Mouse (Mus musculus): Measurements from ENCODE around the gene Cbl.
"Not testable (repeated sequence)": the region's sequence is repeated elsewhere in the genome, so short reads cannot be mapped to it uniquely, and the experiment has no call there.

The Cbl gene

DNA sequence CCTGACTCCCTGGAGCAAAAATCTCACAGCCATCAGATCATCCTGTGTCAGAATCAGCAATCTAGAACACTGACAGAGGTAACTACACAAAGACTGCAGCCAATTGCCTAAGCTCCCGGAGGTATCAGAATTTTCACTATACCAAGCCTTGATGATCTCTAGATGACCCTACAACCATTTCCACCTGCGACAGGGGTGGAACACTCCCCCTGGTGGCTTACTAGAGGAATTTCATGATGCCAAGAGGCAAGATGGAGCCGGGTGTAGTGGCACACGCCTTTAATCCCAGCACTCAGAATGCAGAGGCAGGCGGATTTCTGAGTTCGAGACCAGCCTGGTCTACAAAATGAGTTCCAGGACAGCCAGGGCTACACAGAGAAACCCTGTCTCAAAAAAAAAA is 109.5 kb downstream of the Cbl start:
- in situ Hi-C loops (cut with MboI; ENCODE audit: low pct_unique_long_range_greater_than_20kb in 1 of 2, low sequenced_read_pairs in 2 of 2, unreplicated experiment in 1 of 2): no loop called here

DNA sequence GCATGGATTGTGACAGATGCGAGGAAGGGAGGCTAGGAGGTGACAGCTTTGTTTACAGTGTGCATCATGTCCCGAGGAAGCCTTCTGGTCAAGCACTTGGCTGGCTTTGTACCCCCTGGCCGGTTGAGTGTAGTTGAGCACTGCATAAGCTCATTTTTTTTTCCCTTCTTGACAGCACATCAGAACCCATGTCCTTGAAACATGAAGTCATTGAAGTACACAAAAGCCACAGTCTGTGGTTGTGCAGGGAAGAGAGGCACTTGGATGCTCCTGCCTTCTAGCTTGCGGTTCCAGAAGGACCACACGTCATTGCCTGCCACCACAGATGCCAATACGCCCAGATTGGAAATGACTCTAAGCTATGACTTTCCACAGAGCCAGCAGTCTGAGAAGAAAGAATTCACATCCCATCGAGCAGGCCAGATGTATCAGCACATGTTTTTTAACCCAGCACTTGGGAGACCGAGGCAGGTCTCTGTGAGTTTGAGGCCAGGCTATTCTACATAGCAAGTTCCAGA is 113.8 kb downstream of the Cbl start:
- in situ Hi-C loops (cut with MboI; ENCODE audit: low pct_unique_long_range_greater_than_20kb in 1 of 2, low sequenced_read_pairs in 2 of 2, unreplicated experiment in 1 of 2): no loop called here

DNA sequence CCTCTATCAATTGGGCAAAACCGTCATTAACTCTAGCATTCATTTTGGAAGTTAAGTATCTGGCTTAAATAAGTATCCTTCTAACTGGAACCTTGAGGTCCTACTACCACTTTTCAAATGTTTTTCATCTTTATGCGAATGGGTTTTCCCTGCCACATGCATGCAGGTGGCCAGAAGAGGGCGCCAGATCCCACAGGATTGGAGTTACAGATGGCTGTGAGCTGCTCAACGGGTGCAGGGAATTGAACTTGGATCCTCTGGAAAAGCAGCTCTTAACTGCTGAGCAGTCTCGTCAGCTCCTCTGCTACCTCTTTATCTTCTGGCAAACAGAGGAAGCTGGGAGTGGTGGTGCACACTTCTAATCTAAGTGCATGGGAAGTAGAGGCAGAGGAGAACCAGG is 114.8 kb downstream of the Cbl start:
- in situ Hi-C loops (cut with MboI; ENCODE audit: low pct_unique_long_range_greater_than_20kb in 1 of 2, low sequenced_read_pairs in 2 of 2, unreplicated experiment in 1 of 2): no loop called here

DNA sequence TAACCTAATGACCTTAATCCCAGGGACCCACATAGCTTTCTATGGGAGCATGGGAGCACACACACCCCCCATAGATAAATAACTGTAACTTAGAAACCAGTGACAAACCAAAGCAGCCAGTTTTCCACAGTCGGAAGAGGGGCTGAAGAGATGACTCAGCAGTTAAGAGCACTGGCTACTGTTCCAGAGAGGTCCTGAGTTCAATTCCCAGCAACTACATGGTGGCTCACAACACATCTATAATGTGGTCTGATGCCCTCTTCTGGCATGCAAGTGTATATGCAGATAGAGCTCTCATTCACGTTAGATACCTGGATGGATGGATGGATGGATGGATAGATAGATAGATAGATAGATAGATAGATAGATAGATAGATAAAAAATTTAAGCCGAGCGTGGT is 117.7 kb downstream of the Cbl start:
- in situ Hi-C loops (cut with MboI; ENCODE audit: low pct_unique_long_range_greater_than_20kb in 1 of 2, low sequenced_read_pairs in 2 of 2, unreplicated experiment in 1 of 2): no loop called here

DNA sequence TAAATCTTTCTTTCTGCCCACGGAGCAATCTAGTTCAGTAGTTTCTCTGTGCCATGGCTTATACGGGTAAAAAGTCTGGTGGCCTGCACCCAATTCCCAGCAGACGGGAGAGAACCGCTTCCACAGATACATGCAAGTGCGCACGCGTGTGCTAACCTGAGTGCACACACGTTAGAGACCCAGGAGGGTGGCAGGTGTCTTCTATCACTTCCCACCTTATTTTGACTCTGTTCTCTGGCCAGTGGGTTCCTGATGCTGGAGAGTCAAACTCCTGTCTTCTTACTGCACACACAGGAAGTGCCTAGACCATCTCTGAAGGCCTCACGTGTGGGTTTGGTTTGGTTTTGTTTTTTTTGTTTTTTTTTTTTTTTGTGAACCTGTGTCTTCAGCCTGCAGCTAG is 118.2 kb downstream of the Cbl start:
- in situ Hi-C loops (cut with MboI; ENCODE audit: low pct_unique_long_range_greater_than_20kb in 1 of 2, low sequenced_read_pairs in 2 of 2, unreplicated experiment in 1 of 2): no loop called here

DNA sequence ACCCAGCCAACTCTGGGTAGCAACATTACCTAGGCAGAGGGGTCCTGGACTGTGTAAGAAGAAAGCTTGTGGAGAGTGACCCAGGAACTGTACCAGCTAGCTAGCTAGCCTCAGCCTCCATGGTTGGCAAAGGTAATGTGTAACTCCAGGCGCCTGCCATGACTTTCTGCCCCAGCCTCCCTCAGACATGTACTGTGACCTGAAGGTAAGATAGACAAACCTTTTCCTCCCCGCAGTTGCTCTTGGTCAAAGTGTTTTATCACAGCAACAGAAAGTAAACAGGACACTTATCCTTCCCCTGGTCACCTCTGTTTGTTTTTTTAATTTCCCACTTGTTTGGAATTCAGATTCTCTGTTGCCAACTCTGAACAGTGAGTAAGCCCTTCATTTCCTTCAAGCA is 119.4 kb downstream of the Cbl start:
- in situ Hi-C loops (cut with MboI; ENCODE audit: low pct_unique_long_range_greater_than_20kb in 1 of 2, low sequenced_read_pairs in 2 of 2, unreplicated experiment in 1 of 2): no loop called here

DNA sequence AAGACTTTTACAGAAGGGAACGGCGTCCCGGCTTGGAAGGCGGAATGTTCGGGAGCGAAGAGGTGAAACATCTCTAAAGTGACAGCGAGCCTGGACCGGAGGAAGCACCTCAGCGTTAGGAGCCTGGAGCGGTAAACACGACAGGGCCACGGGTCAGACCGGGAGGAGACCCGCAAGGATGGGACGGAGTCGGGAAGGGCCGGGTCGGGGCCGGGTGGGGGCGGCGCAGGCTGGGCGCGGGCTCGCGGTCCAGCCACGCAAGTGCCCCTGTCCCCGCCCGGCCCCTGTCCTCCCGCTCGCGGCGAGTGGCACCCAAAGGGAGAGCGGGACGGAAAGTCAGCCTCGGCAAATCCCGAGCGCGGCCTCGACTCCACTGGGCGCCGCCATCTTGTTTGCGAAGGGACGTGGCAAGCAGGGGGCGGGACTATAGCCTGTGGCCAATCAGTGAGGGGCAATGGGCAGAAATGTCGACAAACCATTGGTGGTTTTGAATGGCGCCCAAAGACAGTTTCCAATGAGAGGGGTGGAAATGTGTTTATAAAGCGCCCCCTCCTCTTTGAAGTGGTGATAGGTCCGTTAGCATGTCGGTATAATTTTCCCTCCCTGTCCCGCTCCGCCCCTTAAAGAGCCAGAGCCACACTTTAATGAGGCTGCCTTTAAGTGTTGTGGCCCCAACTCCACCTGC is 120.6 kb downstream of the Cbl start, which contains the start of the genes Gm49380 and Rnf26:
Gene Gm49380, minus strand, starts transcription at position 396 of the 685 bp plus-strand sequence.
Gene Rnf26, minus strand, starts transcription at position 413 of the 685 bp plus-strand sequence.
- in situ Hi-C loops (cut with MboI; ENCODE audit: low pct_unique_long_range_greater_than_20kb in 1 of 2, low sequenced_read_pairs in 2 of 2, unreplicated experiment in 1 of 2): no loop called here

DNA sequence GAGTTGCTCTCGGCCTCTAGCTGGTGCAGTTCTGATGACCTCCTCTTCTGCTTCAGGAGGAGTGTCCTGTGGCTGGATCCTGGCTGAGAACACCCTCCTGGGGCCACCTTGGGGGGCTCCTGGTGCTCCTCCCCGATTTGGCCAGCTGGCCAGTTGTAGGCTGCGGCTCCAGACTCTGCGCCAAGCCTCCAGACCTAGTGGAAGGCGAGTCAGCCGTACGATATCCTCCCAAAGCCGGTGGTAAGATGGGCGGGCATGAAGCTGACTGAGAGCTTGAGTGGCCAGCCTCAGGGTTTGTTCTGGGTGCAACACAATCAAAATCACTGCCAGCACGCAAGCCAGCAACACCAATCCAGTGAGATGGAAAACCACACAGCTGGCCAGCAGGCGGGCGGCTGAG is 121.9 kb downstream of the Cbl start:
- in situ Hi-C loops (cut with MboI; ENCODE audit: low pct_unique_long_range_greater_than_20kb in 1 of 2, low sequenced_read_pairs in 2 of 2, unreplicated experiment in 1 of 2): not testable (repeated sequence)

DNA sequence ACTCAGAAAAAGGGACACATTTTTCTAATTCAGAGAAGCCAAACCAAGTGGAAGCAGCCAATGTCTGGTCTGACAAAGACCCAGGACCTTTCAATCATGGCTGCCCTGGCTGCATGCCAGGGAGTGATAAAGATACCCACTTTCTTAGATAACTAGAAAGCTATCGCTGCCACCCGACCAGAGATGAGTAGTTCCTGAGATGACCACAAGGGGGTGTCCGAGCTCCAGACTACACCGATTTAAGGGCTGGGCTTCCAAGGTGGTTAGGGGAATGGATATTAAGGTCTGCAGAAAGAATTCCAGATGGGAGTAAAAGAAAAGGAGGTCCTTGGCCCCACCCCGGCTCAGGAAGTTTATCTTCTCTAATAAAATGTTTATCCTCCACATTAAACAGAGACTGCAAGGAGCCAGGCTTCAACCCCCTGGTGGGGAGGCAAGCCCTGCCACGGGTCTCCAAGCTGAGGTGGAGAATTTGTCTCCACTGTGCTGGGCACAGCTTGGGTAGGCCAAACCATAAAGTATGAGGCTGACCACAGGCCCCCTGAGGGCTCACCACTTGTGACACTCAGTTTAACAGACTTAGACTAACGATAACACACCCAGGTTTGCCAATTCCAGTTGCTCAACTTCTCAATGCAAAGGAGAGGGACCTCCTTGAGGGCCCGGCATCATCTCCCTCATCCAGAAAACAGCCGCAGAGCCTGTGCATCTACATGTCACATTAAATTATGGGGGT is 124.3 kb downstream of the Cbl start:
- in situ Hi-C loops (cut with MboI; ENCODE audit: low pct_unique_long_range_greater_than_20kb in 1 of 2, low sequenced_read_pairs in 2 of 2, unreplicated experiment in 1 of 2): no loop called here

DNA sequence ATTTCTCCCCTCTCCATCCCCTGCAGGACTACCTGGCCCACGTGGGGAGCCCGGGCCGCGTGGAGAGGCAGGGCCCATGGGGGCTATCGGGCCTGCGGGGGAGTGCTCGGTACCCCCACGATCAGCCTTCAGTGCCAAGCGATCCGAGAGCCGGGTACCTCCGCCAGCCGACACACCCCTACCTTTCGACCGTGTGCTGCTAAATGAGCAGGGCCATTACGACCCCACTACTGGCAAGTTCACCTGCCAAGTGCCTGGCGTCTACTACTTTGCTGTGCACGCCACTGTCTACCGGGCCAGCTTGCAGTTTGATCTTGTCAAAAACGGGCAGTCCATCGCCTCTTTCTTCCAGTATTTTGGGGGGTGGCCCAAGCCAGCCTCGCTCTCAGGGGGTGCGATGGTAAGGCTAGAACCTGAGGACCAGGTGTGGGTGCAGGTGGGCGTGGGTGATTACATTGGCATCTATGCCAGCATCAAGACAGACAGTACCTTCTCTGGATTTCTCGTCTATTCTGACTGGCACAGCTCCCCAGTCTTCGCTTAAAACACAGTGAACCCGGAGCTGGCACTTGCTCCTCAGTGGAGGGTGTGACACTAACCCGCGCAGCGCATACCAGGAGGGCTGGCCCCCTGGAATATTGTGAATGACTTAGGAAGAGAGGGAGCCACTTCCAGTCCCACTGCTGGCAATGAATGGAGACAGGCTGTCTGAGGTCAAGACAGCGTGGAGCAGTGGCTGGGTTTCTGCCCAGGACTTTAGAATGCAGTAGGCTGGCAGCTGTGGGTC is 125.4 kb downstream of the Cbl start:
- in situ Hi-C loops (cut with MboI; ENCODE audit: low pct_unique_long_range_greater_than_20kb in 1 of 2, low sequenced_read_pairs in 2 of 2, unreplicated experiment in 1 of 2): no loop called here

DNA sequence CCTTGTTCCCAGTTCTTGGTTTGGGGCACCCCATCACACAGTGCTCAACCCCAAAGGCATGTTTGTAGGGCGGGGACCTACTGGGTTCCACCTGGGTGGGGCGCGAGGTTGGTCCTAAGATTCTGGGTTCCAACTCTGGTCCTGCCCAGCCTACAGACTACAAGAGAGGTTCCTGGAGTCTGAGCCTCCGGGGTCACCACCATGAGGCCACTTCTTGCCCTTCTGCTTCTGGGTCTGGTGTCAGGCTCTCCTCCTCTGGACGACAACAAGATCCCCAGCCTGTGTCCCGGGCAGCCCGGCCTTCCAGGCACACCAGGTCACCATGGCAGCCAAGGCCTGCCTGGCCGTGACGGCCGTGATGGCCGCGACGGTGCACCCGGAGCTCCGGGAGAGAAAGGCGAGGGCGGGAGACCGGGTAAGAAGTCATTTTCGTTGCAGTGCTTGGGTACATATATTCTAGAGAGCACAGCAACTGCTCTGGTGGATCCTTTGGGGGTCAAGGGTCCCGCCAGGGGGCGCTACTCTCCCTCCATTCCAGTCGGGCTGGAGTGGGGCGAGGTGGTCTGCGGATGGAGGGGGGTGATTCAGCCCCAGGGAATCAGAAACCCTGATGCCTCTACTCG is 126.2 kb downstream of the Cbl start:
- in situ Hi-C loops (cut with MboI; ENCODE audit: low pct_unique_long_range_greater_than_20kb in 1 of 2, low sequenced_read_pairs in 2 of 2, unreplicated experiment in 1 of 2): no loop called here

DNA sequence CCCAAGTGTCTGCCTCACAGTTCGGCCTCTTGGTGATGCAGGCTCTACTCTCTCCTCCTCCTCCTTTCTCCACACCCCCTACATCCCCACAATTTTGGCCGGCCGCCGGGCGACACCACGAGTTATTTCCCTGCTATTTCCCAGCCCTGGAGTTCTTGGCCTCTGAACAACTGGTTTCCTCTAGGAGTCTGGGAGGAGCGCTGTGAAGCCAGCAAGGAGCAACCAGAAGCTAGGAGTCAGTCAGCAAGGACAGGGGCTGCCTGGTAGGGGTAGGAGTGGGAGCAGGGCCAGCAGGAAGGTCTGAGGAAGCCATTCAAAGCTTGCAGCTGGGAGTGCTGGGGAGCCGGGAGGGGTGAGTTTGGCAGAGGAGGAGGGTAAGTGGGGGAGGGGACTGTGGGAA is 126.7 kb downstream of the Cbl start, which contains the start of gene C1qtnf5:
Gene C1qtnf5, plus strand, starts transcription at position 136 of the 400 bp plus-strand sequence.
- in situ Hi-C loops (cut with MboI; ENCODE audit: low pct_unique_long_range_greater_than_20kb in 1 of 2, low sequenced_read_pairs in 2 of 2, unreplicated experiment in 1 of 2): no loop called here

DNA sequence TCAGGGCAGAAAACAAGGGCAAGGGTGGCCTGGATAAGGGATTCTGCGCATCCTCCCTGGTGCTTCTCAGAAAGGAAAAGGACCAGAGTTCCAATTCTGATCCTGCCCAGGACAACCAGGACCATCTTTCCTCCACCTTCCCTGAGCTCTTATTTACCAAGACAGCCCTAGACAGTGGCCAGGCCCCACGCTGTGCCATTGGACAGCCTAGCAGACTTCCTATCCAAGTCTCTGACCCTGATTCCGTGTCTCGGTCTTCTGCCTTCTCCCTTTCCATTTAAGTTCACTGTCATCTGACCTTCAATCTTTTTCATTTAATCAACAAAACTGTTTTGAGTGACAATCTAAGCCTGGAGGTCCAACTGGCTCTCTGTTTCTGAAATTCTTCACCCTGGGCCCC is 127.3 kb downstream of the Cbl start:
- in situ Hi-C loops (cut with MboI; ENCODE audit: low pct_unique_long_range_greater_than_20kb in 1 of 2, low sequenced_read_pairs in 2 of 2, unreplicated experiment in 1 of 2): no loop called here

DNA sequence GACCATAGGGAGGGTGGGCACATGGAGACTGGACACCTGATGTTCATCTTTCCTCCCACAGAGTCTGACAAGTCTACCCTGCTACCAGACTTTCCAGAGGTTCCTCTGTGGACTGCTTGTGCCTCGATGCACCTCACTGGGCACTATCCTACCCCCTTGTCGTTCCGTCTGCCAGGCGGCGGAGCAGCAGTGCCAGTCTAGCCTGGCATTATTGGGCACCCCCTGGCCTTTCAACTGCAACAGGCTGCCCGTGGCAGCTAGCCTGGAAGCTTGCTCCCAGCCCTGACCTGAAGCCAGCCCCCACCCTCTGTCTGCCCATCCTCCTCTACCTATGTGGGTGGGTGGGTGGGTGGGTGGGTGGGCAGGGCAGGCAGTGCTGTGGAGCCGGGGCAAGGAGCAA is 127.7 kb downstream of the Cbl start:
- in situ Hi-C loops (cut with MboI; ENCODE audit: low pct_unique_long_range_greater_than_20kb in 1 of 2, low sequenced_read_pairs in 2 of 2, unreplicated experiment in 1 of 2): no loop called here

DNA sequence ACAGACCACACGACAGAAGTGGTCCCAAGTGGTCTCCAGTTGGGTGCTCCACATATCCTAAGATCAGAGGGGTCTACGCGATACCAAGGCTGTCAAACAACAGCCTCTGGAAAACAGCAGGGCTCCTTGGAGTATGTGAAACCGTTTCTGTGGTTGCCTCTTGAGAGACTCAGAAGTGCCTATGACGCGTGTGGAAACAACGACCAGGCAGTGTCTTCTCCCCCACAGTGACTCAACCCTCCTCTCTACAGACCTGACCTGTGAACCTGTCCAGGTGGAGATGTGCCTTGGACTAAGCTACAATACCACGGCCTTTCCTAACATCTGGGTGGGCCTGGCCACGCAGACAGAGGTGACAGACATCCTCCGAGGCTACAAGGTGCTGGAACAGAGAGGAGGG is 128.1 kb downstream of the Cbl start:
- in situ Hi-C loops (cut with MboI; ENCODE audit: low pct_unique_long_range_greater_than_20kb in 1 of 2, low sequenced_read_pairs in 2 of 2, unreplicated experiment in 1 of 2): no loop called here

DNA sequence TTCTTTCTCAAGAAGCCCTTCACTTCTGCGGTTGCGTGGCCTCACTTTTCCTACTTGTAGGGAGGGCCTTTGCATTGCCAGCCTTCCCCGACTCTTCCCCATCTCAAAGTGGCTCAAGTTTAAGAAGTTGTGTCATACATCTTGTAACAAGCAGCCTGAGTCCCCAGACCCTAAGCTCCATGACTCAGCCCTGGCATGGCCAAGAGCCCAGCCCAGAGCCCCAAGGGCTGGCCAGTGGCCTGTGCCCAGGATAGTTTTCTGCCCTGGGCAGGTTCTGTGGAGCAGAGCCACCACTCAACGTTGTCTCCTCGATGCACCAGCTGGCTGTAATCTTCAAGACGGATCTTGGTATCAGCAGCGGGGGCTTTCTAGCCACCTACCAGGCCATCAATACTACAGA is 129.0 kb downstream of the Cbl start:
- in situ Hi-C loops (cut with MboI; ENCODE audit: low pct_unique_long_range_greater_than_20kb in 1 of 2, low sequenced_read_pairs in 2 of 2, unreplicated experiment in 1 of 2): no loop called here

DNA sequence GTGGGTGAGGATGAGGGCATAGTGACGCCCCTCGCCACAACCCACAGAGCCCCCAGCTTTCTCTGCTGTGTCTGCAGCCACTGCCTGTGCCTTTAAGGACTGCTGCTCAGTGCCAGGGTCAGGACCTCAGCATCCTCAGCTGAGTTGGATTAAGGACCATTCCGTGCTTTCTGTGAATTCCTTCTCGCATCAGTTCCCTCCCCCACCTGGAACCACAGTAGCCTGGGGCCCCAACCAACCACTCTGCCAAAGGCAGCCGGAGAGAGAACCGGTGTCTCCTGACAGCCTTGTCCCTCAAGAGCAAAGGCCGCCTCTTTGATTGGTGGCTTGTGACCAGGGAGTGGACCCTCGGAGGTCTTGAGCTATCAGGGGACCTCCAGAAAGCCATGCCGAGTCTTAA is 132.4 kb downstream of the Cbl start, which contains the start of gene Mfrp:
Gene Mfrp, plus strand, starts transcription at position 240 of the 400 bp plus-strand sequence.
- in situ Hi-C loops (cut with MboI; ENCODE audit: low pct_unique_long_range_greater_than_20kb in 1 of 2, low sequenced_read_pairs in 2 of 2, unreplicated experiment in 1 of 2): no loop called here

DNA sequence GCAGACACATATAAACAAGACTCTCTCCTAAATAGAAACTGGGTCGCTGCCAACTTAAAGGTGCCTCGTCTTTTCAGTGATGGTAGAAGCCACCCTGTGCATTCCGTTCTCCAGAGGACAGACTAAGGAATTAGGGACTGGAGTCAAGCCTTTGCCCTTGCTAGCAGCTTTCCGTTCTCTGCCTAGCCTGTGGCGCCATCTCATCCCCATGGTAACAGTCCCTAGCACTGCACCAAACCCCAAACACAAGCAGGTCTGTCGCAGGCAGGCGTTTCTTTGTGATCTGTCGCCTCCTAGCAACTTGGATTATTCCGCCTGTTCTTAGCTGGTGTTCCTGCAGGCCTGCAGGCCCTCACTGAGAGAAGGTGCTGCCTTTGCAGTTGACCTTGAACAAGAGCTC is 137.3 kb downstream of the Cbl start:
- in situ Hi-C loops (cut with MboI; ENCODE audit: low pct_unique_long_range_greater_than_20kb in 1 of 2, low sequenced_read_pairs in 2 of 2, unreplicated experiment in 1 of 2): no loop called here

DNA sequence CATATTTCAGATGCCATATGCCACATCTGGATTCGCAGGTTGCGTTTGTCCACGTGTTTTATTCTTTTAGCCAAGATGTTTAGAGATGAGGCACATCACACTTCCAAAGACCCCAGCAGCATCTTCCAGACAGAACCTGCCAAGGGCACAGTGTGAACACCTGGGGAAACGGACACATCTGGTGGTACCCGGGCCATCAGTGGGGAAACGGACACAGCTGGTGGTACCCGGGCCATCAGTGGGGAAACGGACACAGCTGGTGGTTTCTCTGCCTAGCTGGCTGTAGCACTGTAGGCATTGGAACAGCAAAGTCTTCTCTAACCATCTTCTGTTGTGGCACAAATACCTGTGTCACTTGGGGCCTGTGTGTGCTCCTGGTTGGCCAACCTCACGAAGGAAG is 138.1 kb downstream of the Cbl start:
- in situ Hi-C loops (cut with MboI; ENCODE audit: low pct_unique_long_range_greater_than_20kb in 1 of 2, low sequenced_read_pairs in 2 of 2, unreplicated experiment in 1 of 2): no loop called here
